Mouse (Mus musculus): ENCODE data around the gene Spen.

The Spen gene

DNA sequence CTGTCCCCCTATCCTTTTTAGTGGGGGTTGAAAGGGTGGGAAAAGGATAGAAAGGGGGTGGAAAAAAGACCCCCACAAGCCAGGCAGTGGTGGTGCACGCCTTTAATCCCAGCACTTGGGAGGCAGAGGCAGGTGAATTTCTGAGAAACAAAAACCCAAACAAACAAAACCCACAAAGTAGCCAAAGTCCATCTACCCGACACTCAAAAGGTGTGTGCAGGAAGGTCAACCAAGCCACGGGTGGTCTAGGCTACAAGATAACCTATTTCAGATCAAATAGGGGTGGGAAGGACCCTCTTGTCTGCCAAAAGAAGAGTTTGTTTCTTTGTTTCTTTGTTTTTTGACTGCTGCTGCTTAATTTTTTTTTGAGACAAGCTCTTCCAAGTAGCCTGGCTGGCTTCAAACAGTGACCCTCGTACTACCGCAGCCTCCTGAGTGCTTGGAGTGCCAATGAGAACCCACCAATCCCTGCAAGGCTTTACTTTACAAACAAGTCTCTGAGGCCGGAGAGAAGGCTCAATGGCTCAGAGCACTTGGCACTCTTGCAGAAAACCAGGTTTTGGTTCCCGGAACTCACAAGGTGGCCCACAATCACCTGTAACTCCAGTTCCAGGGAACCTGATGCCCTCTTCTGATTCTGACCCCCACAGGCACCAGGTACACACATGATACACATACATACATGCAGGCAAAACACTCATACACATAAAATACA is 11.3 kb downstream of the Spen start:
- no peak for DNase-seq

DNA sequence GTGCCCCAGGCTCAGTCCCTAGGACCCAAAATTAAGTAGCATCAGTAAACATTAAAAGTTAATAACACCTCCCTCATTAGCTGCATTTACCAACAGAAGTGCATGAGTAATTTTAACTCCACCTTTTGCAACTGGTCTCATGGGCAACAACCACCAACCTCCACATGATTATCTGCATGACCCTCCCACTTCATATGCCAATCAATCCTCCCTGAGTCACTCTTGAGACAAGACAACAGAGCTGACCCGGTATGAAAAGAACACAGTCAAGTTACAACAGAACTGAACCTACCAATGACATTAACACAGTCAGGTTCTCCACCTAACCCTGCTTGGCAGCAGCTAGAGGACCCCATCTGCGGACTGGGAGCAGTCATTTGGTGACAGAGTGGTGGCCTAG is 12.5 kb downstream of the Spen start:
- no peak for DNase-seq

DNA sequence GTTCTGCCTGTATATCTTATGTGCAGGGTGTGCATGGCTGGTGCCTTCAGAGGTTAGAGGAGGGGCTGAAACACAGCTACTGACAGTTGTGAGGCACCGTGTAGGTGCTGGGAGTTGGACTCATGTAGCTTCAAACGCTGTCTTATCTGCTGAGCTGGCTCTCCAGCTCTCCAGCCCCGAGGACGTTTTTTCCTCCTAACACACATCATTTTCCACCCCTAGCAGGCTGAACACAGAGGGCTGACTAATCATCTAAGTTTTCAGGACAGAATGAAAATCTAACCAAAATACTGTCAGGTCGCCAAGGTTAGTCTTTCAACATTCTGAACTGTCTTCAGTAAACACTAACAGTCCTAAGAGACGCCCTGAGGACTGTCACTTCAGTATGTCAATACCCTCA is 13.7 kb downstream of the Spen start:
- DNase-seq, result no peak

GRCm38 (mm10) chr4:141523128-141523527 is 15.3 kb downstream of the Spen start:
- DNase-seq, result no peak

GRCm38 (mm10) chr4:141518386-141518785 is 20.0 kb downstream of the Spen start:
- DNase-seq, result no peak

GRCm38 (mm10) chr4:141514179-141514641 is 24.2 kb downstream of the Spen start:
- no peak for DNase-seq

DNA sequence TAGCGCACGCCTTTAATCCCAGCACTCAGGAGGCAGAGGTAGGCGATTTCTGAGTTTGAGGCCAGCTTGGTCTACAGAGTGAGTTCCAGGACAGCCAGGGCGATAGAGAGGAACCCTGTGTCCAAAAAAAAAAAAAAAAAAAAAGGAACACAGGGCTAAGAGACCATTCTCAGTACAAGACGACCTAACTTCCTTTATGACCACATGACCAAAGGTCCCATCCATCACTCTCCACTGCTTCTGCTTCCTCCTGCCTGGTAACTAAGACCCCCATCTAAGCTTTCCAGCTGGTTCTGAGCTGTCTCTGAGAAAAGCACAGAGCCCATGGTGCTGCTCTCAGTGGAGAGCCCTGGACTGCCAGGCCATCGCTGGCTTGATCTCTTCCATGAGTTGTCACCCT is 26.3 kb downstream of the Spen start:
- DNase-seq, result no peak

DNA sequence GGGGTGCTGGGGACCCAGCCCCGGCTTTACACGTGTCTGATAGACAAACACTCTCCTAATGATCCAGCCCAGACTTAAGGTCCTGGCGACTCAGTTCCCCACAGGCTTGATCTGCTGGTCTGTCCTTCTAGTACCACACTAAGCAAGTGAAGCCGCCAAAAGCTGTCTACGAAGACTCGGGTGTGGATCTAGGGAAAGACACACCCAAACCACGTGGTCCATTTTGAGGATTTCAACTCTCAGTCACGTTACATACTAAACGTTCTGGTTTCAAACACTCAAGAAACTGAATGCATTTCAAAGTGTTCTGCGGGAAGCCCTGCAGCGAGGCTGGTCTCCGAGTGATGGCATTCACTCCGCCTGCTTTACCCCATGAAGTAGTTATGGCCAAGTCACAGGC is 27.9 kb downstream of the Spen start:
- no peak for DNase-seq

DNA sequence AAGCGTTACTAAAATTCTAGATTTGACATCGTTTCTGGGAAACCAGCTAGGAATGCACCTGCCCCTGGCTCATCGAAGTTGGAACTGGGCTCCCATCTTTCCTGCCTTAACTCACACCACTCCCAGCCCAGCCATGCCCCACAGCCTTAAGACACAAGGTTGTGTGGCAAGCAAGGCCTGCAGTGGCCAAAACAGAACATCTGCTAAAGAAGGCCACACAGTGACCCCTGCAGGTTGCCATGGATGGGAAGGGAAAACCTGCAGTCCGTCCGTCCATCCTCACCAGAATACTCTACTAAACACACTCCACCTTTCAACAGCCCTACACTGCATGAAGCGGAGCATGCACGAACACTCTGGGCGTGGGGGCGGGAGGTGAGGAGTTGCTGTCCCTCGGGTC is 31.5 kb downstream of the Spen start:
- peak; percentile 14 for DNase-seq

DNA sequence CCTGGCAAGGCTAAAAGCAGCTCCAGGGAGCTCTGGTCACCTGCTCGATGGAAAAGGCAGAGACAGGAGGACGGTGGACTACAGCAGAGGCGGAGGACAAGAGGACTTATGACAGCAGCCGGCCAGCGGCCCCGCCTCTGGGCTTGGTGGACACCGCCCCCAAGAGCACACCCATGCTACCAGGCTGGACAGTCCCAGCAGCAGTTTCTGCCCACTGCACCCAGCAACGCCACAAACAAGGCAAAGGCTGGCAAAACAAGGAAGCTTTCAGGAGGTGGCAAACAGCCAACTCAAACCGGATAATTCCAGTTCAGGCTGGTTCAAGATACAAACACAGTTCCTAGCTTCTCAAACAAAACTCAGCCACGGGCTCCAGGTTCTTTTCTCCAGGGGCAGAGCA is 32.0 kb downstream of the Spen start:
- DNase-seq, result peak; percentile 64

GRCm38 (mm10) chr4:141505810-141506209 is 32.6 kb downstream of the Spen start:
- DNase-seq, result no peak

- DNase-seq, result no peak
These were observed 33.9 kb downstream of the Spen start for GRCm38 (mm10) chr4:141504471-141504870.

- peak; percentile 17 for DNase-seq
These were observed 35.7 kb downstream of the Spen start for GRCm38 (mm10) chr4:141502723-141503122.

DNA sequence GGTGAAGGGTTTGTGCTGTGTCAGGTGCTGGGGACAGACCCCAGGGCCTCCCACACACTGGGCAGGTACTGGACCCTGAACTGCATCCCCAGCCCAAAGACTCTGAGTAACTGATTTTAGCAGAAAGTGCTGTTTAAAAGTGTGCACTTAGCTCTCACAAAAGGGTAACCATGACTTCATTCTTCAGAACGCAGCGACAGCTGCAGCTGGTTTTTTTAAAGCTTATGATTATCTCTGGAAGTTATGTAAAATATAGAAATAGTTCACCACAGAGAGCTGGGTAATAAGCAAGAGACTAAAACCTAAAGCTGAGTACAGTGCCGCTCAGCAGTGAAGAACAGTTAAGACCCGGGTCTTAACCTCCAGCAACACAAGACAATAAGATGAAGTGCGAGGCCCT is 37.3 kb downstream of the Spen start:
- no peak for DNase-seq

DNA sequence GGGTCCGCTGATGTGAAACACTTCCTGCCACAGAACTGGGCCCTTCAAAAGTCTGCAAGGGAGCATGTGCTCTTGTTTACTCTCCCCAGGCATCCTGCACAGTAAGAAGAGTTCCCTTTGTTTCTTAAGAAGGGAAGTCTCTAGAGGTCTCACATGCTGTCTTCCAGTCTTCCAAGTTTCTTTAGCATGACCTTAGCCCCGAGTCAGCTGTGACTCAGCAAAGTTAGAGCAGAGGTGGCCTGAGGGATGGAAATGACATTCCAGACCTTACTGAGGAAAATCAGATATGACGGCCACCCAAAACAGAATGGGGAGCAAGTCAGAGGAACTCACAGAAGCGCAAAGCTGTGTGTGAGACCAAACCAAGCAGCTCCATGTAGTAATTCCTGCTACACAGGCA is 37.8 kb downstream of the Spen start:
- DNase-seq, result no peak

GRCm38 (mm10) chr4:141488670-141489069 is 49.7 kb downstream of the Spen start:
- no peak for DNase-seq

GRCm38 (mm10) chr4:141487581-141487980 is 50.8 kb downstream of the Spen start:
- DNase-seq, result no peak

- DNase-seq, result no peak
These were observed 54.3 kb downstream of the Spen start for GRCm38 (mm10) chr4:141484071-141484470.

DNA sequence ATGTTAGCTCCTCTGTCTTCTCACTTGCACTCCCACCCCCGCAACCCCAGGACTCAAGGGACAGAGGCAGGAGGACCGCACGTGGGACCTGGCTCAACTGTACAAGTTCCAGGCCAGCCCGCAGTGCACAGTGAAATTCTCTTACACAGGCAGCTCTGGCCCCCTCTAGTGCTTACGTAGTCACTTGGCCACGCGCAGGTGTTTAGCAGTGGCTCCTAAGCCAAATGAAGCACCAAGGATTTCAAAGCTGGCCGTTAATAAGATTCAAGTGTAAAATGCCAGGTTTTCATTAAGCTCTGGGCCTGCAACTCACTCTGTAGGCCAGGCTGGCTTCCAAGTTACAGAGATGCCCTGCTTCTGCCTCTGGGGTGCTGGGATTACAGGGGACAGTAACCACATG is 59.0 kb downstream of the Spen start:
- no peak for DNase-seq

GRCm38 (mm10) chr4:141478794-141479193 is 59.6 kb downstream of the Spen start:
- DNase-seq, result no peak

DNA sequence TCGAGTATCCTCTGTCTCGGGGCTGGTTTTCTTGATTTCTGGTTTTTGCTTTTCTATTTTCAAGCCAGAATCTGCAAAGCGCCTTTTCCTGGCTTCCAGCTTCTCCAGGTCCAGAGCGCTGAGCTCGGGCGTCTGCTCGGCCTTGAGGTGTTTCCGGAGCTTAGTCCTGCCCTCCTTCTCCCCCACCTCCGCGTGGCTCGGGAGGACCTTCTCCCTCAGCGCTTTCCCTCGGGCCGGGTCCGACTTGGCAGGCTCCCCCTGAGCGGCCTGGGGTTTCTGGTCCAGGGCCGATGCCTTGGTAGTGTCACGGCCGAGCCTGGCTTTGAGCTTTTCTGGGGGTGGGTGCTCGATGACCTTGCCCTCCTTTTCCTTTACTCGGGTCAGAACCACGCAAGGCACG is 60.2 kb downstream of the Spen start:
- no peak for DNase-seq

DNA sequence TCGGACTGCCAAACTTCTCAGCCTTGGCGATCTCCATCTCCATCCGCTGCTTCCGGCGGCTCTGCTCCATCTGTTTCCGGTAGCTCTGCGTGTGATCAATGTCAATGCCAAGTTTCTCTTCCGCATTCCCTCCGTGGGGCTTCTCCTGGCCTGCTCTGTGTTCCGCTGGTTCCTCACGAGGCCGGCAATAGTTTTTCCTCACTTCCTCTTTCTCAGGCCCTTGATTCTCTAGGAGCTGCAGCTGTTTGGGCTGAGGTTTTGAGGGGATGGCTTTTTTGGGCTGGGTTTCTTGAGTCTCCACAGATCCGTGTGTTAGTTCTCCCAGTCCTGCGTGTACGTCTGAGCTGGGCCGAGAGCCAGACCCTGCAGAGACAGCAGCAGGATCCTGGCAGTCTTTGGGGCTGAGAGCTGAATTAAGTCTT is 60.7 kb downstream of the Spen start:
- DNase-seq, result peak; percentile 74

GRCm38 (mm10) chr4:141474431-141474830 is 64.0 kb downstream of the Spen start:
- no peak for DNase-seq

DNA sequence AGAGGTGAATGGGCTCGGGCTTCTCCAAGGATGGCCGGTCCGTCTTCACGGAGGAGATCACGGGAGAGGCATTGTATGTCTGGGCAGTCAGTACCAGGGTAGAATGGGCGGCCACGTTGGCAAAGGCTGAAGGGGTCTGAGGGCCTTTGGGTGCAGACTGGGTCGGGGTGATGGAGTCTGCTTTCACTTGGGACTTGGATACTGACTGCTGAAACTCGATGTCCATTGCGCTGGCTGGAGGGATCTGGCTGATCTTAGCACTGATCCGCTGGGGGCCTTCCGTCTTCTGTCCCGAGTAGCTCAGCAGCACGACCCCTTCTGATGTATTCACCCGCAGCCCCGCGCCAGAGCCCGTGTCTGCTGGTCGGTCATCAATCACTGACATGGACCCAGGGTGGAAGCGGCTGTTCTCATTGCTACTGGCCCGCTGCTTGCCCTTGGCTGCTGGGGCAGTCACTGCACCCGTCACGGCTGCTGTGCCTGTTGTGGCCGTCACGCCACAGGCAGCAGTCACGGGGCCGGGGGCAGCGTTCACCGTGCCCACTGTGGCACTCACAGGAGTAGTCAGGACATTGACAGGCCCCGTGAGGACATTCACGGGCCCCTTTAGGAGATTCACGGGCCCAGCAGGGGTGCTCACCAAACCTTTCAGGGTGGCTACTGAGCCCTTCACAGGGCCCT is 65.6 kb downstream of the Spen start:
- DNase-seq, result no peak

GRCm38 (mm10) chr4:141471491-141471890 is 66.9 kb downstream of the Spen start:
- no peak for DNase-seq
